Mouse (Mus musculus): Measurements from ENCODE around the gene Slbp. TPM values are rescaled to one million over a fixed set of nuclear protein-coding genes. Genes with fewer than 3 reads are reported as not detected.

Gene Slbp
- polyA plus RNA-seq (2014; fragmentation: Nextera tagmentation; extraction: Ambion mirVana): 257 and 262 TPM in 2 replicates

DNA sequence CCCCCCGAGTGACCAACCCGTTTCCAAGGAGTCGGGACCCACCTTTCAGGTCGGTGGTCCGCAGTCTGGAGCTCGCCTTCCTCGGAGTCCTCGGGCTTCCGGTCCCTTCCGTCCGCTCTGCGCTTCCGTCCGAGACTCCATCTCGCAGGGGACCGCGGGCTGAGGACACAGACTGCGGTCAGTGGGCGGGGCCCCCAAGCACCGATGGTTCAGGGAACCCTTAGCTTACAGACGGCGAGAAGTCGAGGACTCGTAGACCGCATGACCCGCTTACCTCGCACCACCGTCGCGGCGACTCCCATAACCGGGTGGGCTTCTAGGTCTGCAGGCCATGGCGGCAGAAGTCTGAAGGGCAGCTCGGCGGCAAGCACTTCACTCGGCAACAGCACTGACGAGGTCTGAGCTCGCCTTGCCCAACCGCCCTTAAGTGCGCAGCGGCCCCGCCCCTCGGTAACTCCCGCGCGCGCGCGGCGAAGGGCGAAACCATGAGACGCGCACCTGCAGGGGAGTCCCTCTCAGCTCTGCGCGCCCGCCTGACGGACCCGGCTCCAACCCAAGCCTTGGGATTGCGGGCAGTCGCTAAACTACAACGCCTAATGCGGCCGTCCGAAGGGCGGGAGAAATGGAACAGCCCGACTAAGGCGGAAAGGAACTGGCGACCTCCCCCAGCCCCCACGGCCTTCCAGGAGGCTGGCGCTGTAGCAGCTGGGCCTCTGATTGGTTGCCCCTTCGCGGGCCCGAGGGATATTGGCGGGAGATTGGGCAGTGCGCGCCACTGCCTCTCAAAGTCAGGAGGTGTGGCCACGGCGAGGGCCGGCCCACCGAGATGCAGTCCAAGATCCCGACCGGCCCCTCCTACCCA lies at the start of gene Slbp:
Slbp (minus strand) TSS at position 654 of the 862 bp plus-strand sequence.
- peak within 1 kb of the TSS; percentile 96 for H3K27ac ChIP-seq (ENCODE audit: low read depth, low read length)
- peak within 1 kb of the TSS; percentile 68 for H3K4me2 ChIP-seq (replicated peaks; ENCODE audit: low read depth, low read length)
- WGBS: under 1% methylated on average over 82 of the region's 82 CpGs
- H3K4me1 ChIP-seq (replicated peaks; ENCODE audit: control insufficient read depth, insufficient read depth, low read length): peaks cover 8% of the 10 kb centered on the region
- H3K4me3 ChIP-seq (ENCODE audit: low read depth, low read length): peak within 1 kb of the TSS; percentile 78
- peak; percentile 97 for ATAC-seq (ENCODE audit: low FRiP score)
- no peaks in the 10 kb centered on the region; the same call in 1 of the 2 replicates for H3K36me3 ChIP-seq (ENCODE audit: control insufficient read depth, insufficient read depth, low read length)
- H3K9me3 ChIP-seq (ENCODE audit: control insufficient read depth, low read length): no peaks in the 10 kb centered on the region
- peak within 1 kb of the TSS; percentile 76 for H3K9ac ChIP-seq (ENCODE audit: low read depth, low read length)
- peak; percentile 96 for DNase-seq (ENCODE audit: low spot score)
- H3K27me3 ChIP-seq (ENCODE audit: control insufficient read depth, insufficient read depth, low read length): no peaks in the 10 kb centered on the region

DNA sequence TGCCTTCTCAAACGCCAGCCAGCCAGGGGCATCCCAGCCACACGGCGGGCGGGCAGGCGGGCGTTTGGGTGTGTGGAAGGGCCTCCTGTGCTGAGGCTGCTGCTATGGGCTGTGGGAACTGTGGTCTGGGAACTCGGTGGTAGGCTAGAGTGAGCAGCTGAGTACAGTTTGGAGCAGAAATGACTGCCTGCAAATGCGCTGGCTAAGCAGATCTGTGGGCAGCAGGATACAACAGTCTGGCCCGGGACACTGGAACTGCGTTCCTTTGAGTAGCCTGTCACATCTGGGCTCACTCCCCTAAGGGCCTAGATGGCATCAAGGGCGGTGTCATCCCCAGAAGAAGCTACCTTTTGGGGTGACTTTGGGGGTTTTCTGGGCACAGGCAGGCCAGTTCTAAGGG lies 49.5 kb upstream of the Slbp start:
- Histone ChIP-seq H3K9me3 (ENCODE audit: control insufficient read depth, low read length) (no peaks in the 10 kb centered on the region), H3K36me3 (ENCODE audit: control insufficient read depth, insufficient read depth, low read length) (no peaks in the 10 kb centered on the region), H3K4me2 (replicated peaks; ENCODE audit: low read depth, low read length) (no peak overlapping the region), H3K4me1 (replicated peaks; ENCODE audit: control insufficient read depth, insufficient read depth, low read length) (peaks cover 36% of the 10 kb centered on the region), H3K27ac (ENCODE audit: low read depth, low read length) (no peak overlapping the region), H3K9ac (ENCODE audit: low read depth, low read length) (no peak overlapping the region), H3K27me3 (ENCODE audit: control insufficient read depth, insufficient read depth, low read length) (peaks cover 3% of the 10 kb centered on the region; the same call in 1 of the 2 replicates), H3K4me3 (ENCODE audit: low read depth, low read length) (no peak overlapping the region)
- 86% methylated on average over 11 of the region's 11 CpGs for WGBS
- ATAC-seq (ENCODE audit: low FRiP score) (no peak), DNase-seq (ENCODE audit: low spot score) (no peak)

DNA sequence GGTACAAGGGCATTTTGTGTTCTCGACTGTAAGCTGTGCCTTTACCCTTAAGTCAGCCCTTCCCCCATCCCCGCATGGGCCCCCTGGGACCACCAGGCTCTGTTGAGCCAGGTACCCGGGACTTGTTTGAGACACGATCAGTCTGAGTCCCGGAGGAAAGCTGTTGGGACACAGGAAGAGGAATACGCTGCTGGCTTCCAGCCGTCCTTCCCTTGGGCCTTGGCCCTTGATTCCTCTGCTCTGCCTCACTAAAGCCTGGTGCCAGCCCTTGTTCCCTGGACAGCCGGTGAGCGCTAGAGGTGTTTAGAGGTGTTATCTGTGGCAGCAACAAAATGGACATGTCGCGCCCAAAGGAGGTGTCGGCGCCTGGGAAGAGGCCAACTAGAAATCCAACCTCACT lies 47.6 kb upstream of the Slbp start:
- WGBS: 55% methylated on average over 13 of the region's 13 CpGs

DNA sequence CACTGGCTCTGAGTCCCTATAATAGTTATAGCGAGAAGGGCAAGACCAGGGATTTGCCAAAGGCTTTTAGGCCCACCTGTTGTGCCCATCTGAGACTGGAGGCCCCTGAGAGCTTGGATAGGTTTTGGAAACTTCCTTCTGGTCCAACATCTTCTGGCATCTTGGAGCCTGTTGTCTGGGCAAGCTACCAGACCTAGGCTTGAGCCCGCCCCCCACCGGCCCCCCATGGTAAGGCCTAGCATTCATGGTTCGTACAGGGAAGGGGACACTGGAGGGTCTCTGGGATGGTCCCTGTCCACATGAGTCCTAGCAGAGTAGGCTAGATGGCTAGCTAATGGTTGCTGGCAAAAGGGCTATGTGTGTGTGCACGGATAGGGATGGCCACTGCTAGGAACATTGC lies 46.3 kb upstream of the Slbp start:
- Histone ChIP-seq H3K4me1 (replicated peaks; ENCODE audit: control insufficient read depth, insufficient read depth, low read length) (peaks cover 40% of the 10 kb centered on the region), H3K27ac (ENCODE audit: low read depth, low read length) (no peak overlapping the region), H3K27me3 (ENCODE audit: control insufficient read depth, insufficient read depth, low read length) (peaks cover 6% of the 10 kb centered on the region; the same call in 1 of the 2 replicates), H3K4me3 (ENCODE audit: low read depth, low read length) (no peak overlapping the region), H3K4me2 (replicated peaks; ENCODE audit: low read depth, low read length) (no peak overlapping the region), H3K9ac (ENCODE audit: low read depth, low read length) (no peak overlapping the region), H3K9me3 (ENCODE audit: control insufficient read depth, low read length) (no peaks in the 10 kb centered on the region), H3K36me3 (ENCODE audit: control insufficient read depth, insufficient read depth, low read length) (no peaks in the 10 kb centered on the region)
- ATAC-seq (ENCODE audit: low FRiP score) (no peak), DNase-seq (ENCODE audit: low spot score) (no peak)
- WGBS: 85% methylated on average over 5 of the region's 5 CpGs

More for the DNA sequence above, 47.6 kb upstream of the Slbp start:
- peaks cover 45% of the 10 kb centered on the region for H3K4me1 ChIP-seq (replicated peaks; ENCODE audit: control insufficient read depth, insufficient read depth, low read length)
- H3K27ac ChIP-seq (ENCODE audit: low read depth, low read length): no peak overlapping the region
- H3K27me3 ChIP-seq (ENCODE audit: control insufficient read depth, insufficient read depth, low read length): peaks cover 6% of the 10 kb centered on the region; the same call in 1 of the 2 replicates
- H3K9me3 ChIP-seq (ENCODE audit: control insufficient read depth, low read length): no peaks in the 10 kb centered on the region
- no peak overlapping the region for H3K9ac ChIP-seq (ENCODE audit: low read depth, low read length)
- ATAC-seq (ENCODE audit: low FRiP score): no peak
- H3K4me2 ChIP-seq (replicated peaks; ENCODE audit: low read depth, low read length): no peak overlapping the region
- no peak for DNase-seq (ENCODE audit: low spot score)
- no peak overlapping the region for H3K4me3 ChIP-seq (ENCODE audit: low read depth, low read length)
- H3K36me3 ChIP-seq (ENCODE audit: control insufficient read depth, insufficient read depth, low read length): no peaks in the 10 kb centered on the region

DNA sequence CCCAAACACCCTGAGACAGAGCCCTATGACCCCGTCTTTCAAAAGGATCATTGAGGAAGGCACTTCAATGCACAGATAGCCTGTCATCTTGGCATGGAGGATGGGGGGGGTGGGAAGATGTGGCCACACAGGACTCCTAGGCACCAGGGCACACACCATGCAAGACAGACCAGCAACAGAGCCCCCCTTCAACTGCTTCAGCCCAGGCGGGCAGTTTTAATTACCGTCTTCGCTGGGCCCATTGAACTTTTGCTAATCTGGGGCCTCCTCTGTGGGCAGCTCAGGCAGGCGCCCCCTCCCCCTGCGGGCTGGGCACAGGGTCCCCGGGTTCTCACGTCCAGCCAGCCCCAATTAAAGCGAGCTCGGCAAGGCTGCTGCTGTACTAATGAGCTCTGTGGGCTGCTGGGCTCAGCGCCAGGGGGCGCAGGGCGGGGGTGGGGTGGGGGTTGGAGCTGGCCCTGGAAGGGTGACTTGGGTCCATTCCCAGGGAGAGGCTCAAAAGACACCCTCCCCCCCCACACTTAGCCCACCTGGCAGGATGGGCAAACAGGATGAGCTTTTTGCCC lies 45.7 kb upstream of the Slbp start:
- no peak overlapping the region for H3K4me2 ChIP-seq (replicated peaks; ENCODE audit: low read depth, low read length)
- WGBS: 16% methylated on average over 13 of the region's 13 CpGs
- no peak overlapping the region for H3K9ac ChIP-seq (ENCODE audit: low read depth, low read length)
- H3K36me3 ChIP-seq (ENCODE audit: control insufficient read depth, insufficient read depth, low read length): no peaks in the 10 kb centered on the region
- DNase-seq (ENCODE audit: low spot score): no peak
- H3K4me3 ChIP-seq (ENCODE audit: low read depth, low read length): no peak overlapping the region
- H3K9me3 ChIP-seq (ENCODE audit: control insufficient read depth, low read length): no peaks in the 10 kb centered on the region
- H3K27me3 ChIP-seq (ENCODE audit: control insufficient read depth, insufficient read depth, low read length): peaks cover 6% of the 10 kb centered on the region; the same call in 1 of the 2 replicates
- H3K27ac ChIP-seq (ENCODE audit: low read depth, low read length): no peak overlapping the region
- no peak for ATAC-seq (ENCODE audit: low FRiP score)
- peaks cover 40% of the 10 kb centered on the region for H3K4me1 ChIP-seq (replicated peaks; ENCODE audit: control insufficient read depth, insufficient read depth, low read length)

DNA sequence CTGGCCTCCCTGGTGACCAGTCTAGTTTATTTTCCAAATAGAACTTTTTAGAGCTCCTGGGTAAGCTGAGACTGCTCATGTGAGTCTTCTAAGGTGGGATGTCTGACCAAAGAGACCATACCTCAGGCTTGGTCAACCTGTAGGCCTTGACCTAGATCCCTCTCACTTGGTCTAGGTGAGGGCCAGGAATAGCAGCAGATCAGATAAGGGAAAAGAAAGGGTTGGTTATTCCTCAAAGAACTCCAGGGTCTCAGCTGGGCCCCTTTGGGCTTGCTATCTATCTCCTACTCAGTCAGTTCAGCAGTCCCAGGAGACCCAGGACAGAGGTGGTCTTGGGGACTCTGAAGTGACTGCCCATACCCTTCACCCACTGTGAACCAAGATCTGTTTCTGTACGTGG lies 45.2 kb upstream of the Slbp start:
- Histone ChIP-seq H3K36me3 (ENCODE audit: control insufficient read depth, insufficient read depth, low read length) (no peaks in the 10 kb centered on the region), H3K9ac (ENCODE audit: low read depth, low read length) (no peak overlapping the region), H3K4me2 (replicated peaks; ENCODE audit: low read depth, low read length) (no peak overlapping the region), H3K4me3 (ENCODE audit: low read depth, low read length) (no peak overlapping the region), H3K9me3 (ENCODE audit: control insufficient read depth, low read length) (no peaks in the 10 kb centered on the region), H3K4me1 (replicated peaks; ENCODE audit: control insufficient read depth, insufficient read depth, low read length) (peaks cover 44% of the 10 kb centered on the region), H3K27ac (ENCODE audit: low read depth, low read length) (no peak overlapping the region), H3K27me3 (ENCODE audit: control insufficient read depth, insufficient read depth, low read length) (peaks cover 6% of the 10 kb centered on the region; the same call in 1 of the 2 replicates)
- DNase-seq (ENCODE audit: low spot score): no peak
- ATAC-seq (ENCODE audit: low FRiP score): no peak
- WGBS: 29% methylated on average over 1 of the region's 1 CpGs

DNA sequence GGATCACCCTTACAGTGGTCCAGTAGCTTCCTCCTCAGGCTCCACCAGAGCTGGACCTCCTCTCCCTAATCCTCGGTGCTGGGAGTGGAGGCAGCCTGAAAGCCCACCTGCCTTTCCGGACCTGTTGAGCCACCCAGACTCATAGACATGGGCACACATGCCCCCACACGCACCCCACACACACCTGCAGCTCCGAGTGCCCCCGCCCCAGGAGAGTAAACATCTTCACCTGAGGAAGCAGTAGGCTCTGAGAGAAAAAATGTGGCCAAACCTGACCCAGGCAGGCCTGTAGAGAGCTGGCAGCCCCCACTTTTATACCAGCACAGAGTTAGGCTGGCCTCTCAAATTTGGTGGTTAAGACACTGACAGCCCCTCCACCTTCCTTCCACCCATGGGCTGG lies 44.1 kb upstream of the Slbp start:
- Histone ChIP-seq H3K4me1 (replicated peaks; ENCODE audit: control insufficient read depth, insufficient read depth, low read length) (peaks cover 49% of the 10 kb centered on the region), H3K9me3 (ENCODE audit: control insufficient read depth, low read length) (no peaks in the 10 kb centered on the region), H3K27me3 (ENCODE audit: control insufficient read depth, insufficient read depth, low read length) (peaks cover 4% of the 10 kb centered on the region; the same call in 1 of the 2 replicates), H3K4me2 (replicated peaks; ENCODE audit: low read depth, low read length) (no peak overlapping the region), H3K4me3 (ENCODE audit: low read depth, low read length) (no peak overlapping the region), H3K27ac (ENCODE audit: low read depth, low read length) (no peak overlapping the region; the same call in 1 of the 2 replicates), H3K9ac (ENCODE audit: low read depth, low read length) (no peak overlapping the region), H3K36me3 (ENCODE audit: control insufficient read depth, insufficient read depth, low read length) (no peaks in the 10 kb centered on the region)
- WGBS: 50% methylated on average over 5 of the region's 5 CpGs
- DNase-seq (ENCODE audit: low spot score) (no peak), ATAC-seq (ENCODE audit: low FRiP score) (no peak)

DNA sequence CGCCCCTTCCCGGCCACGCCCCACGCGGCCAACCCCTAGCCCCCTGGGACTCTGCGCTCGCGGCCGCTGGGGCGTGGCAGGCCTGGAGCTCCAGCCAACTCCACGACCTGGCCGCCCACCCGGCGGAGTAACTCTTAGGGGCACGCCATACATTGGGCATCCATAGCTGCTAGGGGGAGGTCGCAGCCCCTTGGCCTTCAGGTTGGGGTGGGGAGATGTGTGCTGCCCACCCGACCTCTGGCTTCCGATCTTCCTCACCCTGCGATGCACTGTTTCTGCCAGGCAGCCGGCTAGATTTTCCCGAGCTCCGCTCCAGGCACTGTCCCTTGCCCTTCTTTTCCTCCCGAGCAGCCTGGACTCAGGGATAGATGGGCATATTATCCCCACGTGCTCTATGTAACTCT lies 43.3 kb upstream of the Slbp start:
- Histone ChIP-seq H3K27me3 (ENCODE audit: control insufficient read depth, insufficient read depth, low read length) (peaks cover 3% of the 10 kb centered on the region; the same call in 1 of the 2 replicates), H3K9ac (ENCODE audit: low read depth, low read length) (peak overlapping the region; percentile 65), H3K27ac (ENCODE audit: low read depth, low read length) (peak overlapping the region; percentile 86), H3K4me3 (ENCODE audit: low read depth, low read length) (peak overlapping the region; percentile 35), H3K4me1 (replicated peaks; ENCODE audit: control insufficient read depth, insufficient read depth, low read length) (peaks cover 49% of the 10 kb centered on the region), H3K9me3 (ENCODE audit: control insufficient read depth, low read length) (no peaks in the 10 kb centered on the region), H3K4me2 (replicated peaks; ENCODE audit: low read depth, low read length) (peak overlapping the region; percentile 84), H3K36me3 (ENCODE audit: control insufficient read depth, insufficient read depth, low read length) (no peaks in the 10 kb centered on the region)
- DNase-seq (ENCODE audit: low spot score) (peak; percentile 74), ATAC-seq (ENCODE audit: low FRiP score) (no peak; the same call in 1 of the 2 replicates)
- WGBS: 0% methylated on average over 14 of the region's 24 CpGs

All from hindbrain, embryonic 11.5 days (tissue).